Mouse (Mus musculus) c-Kit-positive CD71-positive TER-119-negative erythroid progenitor cells, embryonic 14.5 days (primary cell): ENCODE measurements around the gene Arhgef3.
"Not testable (repeated sequence)": the region's sequence is repeated elsewhere in the genome, so short reads cannot be mapped to it uniquely, and the experiment has no call there.

Experiments used
- DNase-seq: peaks from one replicate; pipeline ENCODE4 v3.0.0-alpha.2; 2013; ENCODE audit warnings: low read depth

Gene Arhgef3

GRCm38 (mm10) chr14:27196980-27197379 lies 82.3 kb downstream of the Arhgef3 start:
- no peak for DNase-seq

DNA sequence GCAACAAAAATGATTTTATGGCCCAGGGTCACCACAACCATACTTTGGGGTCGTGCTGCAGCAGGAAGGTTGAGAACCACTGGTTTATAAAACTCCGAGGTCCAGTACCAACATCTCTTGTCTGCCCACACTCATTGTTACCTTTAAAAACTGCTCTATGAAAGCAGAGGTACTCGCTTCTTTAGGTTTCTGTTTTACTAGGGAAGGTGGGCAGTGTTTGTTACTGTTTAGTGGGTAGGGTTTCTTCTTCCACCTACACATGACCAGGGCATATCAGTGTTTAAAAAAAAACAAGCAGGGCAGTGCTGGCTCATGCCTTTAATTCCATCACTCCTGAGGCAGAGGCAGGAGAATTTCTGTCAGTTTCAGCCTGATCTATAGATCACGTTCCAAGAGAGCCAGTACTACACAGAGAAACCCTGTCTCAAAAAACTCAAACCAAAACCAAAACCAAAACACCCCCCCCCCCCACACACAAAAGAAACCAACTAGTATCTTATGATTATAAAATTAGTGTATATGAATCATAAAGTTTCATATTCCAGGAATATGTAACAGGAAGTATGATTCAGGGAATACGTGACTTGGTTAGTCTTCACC lies 83.9 kb downstream of the Arhgef3 start:
- no peak for DNase-seq

GRCm38 (mm10) chr14:27199119-27199518 lies 84.4 kb downstream of the Arhgef3 start:
- no peak for DNase-seq

DNA sequence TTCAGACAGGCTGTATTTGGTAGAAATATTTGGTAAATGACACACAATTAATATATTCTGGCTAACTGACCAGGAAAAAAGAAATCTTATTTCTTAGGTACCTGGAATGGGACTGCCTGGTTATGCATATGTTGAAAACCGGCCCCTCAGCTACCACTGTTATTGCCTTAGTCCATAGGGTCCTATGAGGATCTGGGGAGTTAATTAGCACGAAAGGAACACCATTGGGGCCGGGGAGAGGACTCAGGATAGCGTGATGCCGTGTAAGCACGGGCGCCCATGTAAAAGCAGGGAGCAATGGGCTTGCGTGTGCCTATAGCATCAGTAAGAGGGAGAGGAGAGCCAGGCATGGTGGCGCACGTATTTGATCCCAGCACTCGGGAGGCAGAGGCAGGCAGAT lies 85.2 kb downstream of the Arhgef3 start:
- DNase-seq = no peak

GRCm38 (mm10) chr14:27200743-27201576 lies 86.3 kb downstream of the Arhgef3 start:
- DNase-seq = no peak

DNA sequence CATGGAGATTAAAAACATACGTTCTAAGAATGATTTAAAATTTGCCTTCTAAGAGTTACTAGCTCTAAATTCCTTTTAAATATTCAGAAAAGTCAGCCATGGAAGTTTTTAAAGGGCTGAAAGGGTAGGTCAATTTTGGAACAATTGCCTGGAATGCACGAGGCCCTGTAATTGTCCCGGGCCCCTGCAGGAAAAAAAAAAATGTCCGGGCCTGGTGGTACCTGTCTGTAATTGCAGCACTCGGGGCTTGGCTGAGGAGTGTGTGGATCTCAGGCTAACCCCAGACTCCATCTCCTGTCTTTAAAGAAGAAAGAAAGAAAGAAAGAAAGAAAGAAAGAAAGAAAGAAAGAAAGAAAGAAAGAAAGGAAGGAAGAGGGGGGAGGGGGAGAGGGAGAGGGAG lies 87.1 kb downstream of the Arhgef3 start:
- no peak for DNase-seq

DNA sequence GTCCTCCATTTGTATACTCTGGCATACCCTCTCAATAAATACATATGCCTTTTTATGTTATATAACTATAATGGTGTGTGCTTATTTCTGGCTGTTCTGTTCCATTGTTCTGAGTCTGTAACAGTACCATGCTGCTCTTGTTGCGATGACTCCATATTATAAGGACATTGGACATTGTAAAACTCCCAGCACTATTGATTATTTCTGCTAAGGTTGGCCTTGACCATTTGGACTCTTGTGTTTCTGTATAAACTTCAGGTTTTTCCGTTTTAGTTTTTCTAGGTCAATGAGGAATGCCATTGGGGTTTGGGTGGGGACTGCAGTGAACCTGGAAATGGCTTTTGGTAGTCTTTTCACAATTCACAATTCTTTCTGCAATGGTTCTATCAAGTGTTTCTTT lies 90.0 kb downstream of the Arhgef3 start:
- DNase-seq = no peak

DNA sequence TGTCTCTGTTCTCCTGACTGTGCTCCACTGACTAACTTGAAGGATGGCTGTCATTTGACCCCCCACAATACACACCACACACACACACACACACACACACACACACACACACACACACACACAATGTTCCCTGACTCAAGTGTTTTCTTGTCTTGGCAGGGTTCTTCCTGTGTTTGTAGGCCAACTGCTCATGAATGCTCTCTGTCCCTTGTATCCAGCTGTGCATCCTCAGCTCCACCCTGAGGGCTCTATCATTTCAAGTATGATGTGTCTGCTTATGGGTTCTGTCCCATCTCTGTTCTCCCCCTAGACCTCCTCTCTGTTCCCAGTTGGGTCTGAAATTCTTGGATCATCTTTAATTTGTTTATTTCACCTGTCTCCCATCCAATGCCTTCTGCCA lies 91.7 kb downstream of the Arhgef3 start:
- DNase-seq = no peak

DNA sequence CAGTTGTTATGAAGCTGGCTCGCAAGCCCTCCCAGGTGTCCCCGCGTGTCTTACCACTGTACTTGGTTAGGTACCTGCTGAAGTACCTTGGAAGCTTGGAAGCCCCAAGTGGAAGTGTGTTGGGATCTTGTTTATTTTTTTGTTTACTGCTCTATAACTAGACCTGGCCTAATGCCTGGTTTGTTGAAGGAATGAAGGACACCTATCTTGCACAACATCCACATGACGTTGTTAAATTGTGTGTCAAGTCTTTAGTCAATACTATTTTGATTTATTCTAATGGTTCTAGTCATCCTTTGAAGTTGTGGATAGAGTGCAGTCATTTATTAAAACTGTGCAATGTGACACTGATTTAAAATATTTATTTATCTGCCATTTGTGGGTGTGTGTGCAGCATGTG lies 94.8 kb downstream of the Arhgef3 start:
- no peak for DNase-seq

GRCm38 (mm10) chr14:27210801-27211200 lies 96.1 kb downstream of the Arhgef3 start:
- DNase-seq = not testable (repeated sequence)

- DNase-seq = no peak
Measured at GRCm38 (mm10) chr14:27211743-27212445, 97.2 kb downstream of the Arhgef3 start.

DNA sequence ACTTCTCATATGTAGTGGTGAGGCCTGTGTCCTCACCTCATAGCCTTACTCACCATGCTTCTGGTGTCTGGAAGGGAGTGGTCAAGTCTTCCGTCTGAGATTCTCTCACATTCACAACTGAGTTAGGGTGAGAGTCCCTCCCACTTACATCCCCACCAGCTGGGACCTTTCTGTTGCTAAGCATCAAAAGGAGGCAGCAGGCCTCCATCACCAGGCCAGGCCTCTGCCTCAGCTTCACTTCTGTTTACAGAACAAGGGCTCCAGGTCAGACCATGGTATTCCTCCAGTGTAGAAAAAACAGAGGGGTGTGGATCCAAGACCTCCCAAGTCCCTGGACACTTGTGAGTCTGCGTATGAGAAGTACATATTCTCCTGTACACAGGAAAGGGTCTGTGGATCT lies 99.5 kb downstream of the Arhgef3 start:
- DNase-seq = no peak

- no peak for DNase-seq
Measured at GRCm38 (mm10) chr14:27219668-27220067, 105.0 kb downstream of the Arhgef3 start.

DNA sequence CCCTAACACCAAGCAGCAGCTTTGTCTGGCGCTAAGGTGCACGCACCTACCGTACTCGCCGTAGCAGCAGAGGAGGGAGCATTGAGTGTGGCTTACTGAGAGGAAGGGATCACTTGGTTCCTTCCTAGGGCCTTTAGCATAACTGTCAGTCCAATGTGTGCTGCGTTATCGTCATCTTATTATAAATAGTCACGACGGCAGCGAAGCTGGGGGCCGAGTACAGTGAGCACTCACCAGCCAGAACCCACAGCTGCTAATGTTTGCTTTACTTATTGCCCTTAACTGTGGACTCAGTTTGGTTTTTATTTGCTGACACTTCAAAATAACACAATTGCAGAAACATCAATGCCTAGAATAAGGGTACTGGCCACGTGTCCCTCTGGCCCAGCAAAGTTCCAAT lies 105.6 kb downstream of the Arhgef3 start:
- DNase-seq = no peak

- no peak for DNase-seq
Measured at GRCm38 (mm10) chr14:27224636-27225035, 109.9 kb downstream of the Arhgef3 start.

DNA sequence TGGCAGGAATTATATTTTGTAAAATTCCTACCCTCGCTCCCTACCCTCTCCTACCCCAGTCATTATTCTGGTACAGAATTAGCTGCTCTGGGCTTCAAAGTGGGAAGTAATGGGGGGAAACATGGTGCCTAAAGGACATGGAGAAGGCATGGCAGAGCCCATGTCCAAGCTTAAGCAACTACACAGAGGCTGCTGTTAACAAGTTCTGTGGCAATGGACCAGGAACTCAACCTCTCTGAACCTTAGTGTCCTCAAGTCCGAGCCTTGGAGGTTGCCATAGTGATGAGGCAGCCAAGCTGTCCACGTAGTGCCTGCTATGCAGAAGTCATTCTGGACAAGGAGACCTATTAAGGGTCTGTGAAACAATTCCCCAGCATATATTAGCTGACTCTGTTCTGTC lies 111.6 kb downstream of the Arhgef3 start:
- DNase-seq = no peak

- DNase-seq = no peak
Measured at GRCm38 (mm10) chr14:27228288-27228687, 113.6 kb downstream of the Arhgef3 start.

DNA sequence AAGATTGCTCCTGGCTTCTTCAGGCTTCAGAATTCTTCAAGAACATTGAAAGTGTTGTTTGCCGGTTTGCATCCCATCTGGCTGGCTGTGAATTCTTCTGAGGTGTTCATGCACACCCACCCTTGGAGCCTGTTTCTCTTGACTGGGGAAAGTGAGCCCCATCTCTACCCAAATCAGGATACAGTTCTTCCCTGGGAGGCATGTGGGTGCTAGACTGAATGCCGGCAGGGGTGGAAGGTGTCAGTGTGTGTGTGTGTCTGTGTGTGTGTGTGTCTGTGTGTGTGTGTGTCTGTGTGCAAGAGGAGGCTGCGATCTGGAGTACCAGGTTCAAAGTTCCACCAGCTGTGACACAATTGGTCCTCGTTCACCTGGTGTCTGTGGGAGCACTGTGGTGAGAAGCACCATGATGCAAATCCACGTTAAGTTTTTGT lies 114.3 kb downstream of the Arhgef3 start:
- no peak for DNase-seq

DNA sequence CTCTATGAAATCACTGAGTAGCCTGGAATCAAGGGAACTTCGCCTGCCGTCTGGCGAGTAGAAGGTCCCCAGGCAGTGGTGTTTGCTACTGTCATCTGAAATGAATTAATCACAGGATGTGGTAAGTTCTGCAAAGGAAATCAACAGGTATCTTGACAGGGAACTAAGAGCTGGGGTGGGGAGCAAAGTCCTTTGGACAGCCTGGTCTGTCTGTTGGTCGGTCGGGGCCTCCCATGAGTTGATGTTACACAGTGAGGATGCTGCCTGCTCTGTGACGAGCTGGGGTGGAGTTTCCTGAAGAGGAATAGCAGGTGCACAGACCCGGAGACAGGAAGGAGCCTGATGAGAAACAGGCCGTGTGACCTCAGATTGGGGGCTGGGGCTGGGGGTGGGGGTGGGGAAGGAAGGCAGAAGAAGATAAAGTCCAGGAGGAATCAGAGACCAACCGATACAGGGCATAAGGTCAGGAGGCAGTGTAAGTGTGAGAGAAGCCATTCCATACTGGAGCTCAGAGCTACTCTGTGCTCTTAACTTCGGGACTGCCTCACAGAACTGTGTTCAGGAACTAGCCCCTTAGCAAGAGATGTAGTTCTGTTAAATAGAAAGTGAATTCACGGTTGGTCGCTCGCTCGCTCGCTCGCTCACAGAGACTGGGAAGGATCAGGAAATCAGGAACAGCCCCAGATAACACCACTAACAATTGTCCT lies 114.9 kb downstream of the Arhgef3 start:
- DNase-seq = no peak

GRCm38 (mm10) chr14:27230262-27231022 lies 115.7 kb downstream of the Arhgef3 start:
- no peak for DNase-seq

- DNase-seq = no peak
Measured at GRCm38 (mm10) chr14:27231506-27231905, 116.8 kb downstream of the Arhgef3 start.
